Mouse (Mus musculus) forebrain, embryonic 16.5 days (tissue): ENCODE data around the gene Ano8. TPM values are rescaled to one million over a fixed set of nuclear protein-coding genes. Genes with fewer than 3 reads are reported as not detected.
A peak's percentile ranks its signal among the peaks of the same experiment; 100 is the strongest.

Source experiments
- ATAC-seq: fragments of 200-750 bp; cut with Nextera tagmentation; 2 replicates; pipeline ENCODE4 v1.8.0; 2017; ENCODE audit warnings: mild to moderate bottlenecking, moderate library complexity
- H3K27ac ChIP-seq: fragments of 300-500 bp; sonication (generic); 2 replicates; pipeline ENCODE4 v1.5.1; 2014; ENCODE audit warnings: low read length, control low read depth
- H3K27me3 ChIP-seq: fragments of 300-500 bp; sonication (generic); replicated peaks from 2 replicates; pipeline ENCODE4 v1.6.1; 2014; ENCODE audit warnings: low read length; ENCODE audit not compliant: control insufficient read depth, insufficient read depth
- H3K36me3 ChIP-seq: fragments of 300-500 bp; sonication (generic); 2 replicates; pipeline ENCODE4 v1.6.1; 2014; ENCODE audit not compliant: control insufficient read depth, insufficient read depth
- H3K4me1 ChIP-seq: fragments of 300-500 bp; sonication (generic); replicated peaks from 2 replicates; pipeline ENCODE4 v1.6.1; 2014; ENCODE audit warnings: low read length; ENCODE audit not compliant: control insufficient read depth, insufficient read depth
- H3K4me2 ChIP-seq: fragments of 300-500 bp; sonication (generic); 2 replicates; pipeline ENCODE4 v1.6.1; 2014; ENCODE audit warnings: mild to moderate bottlenecking, low read length, control low read depth
- H3K4me3 ChIP-seq: fragments of 300-500 bp; sonication (generic); replicated peaks from 2 replicates; pipeline ENCODE4 v1.5.1; 2014; ENCODE audit warnings: mild to moderate bottlenecking, low read length, control low read depth
- H3K9ac ChIP-seq: fragments of 300-500 bp; sonication (generic); replicated peaks from 2 replicates; pipeline ENCODE4 v1.6.1; 2014; ENCODE audit warnings: low read depth, low read length, control low read depth
- H3K9me3 ChIP-seq: fragments of 300-500 bp; sonication (generic); 2 replicates; pipeline ENCODE4 v1.6.1; 2016; ENCODE audit warnings: low read length; ENCODE audit not compliant: control insufficient read depth
- WGBS: fragments of 180-500 bp; shearing (Covaris S2); extraction: QIAGEN DNeasy Blood & Tissue Kit; methylation state at CpG from one replicate; pipeline ENCODE4 v1.1.7; 2014; 5-methylcytosine and 5-hydroxymethylcytosine counted together
- polyA plus RNA-seq: library from polyadenylated mRNA; unstranded; fragments of >200 nt; fragmentation: Nextera tagmentation; extraction: Ambion mirVana; gene quantifications from 2 replicates; pipeline ENCODE4 v1.2.1, GENCODE M21; 2015

Ano8 gene
- polyA plus RNA-seq, 1 experiment from 2014 or later: 4.4 TPM

- peak; percentile 36 for ATAC-seq
- Histone ChIP-seq H3K4me1 (peaks cover 45% of the 10 kb centered on the region), H3K36me3 (peaks cover 3% of the 10 kb centered on the region; the same call in 1 of the 2 replicates)
Observed at GRCm38 (mm10) chr8:71487691-71488445, 2.1 kb upstream of the Ano8 start, which contains the start of gene Gtpbp3. Gene Gtpbp3, plus strand, starts transcription at chr8:71488103.

GRCm38 (mm10) chr8:71486136-71486529, 370 bp upstream of the Ano8 start:
- Histone ChIP-seq H3K9me3 (no peaks in the 10 kb centered on the region), H3K27me3 (no peaks in the 10 kb centered on the region), H3K27ac (peak overlapping the region; percentile 66), H3K4me2 (peak overlapping the region; percentile 84), H3K36me3 (peaks cover 5% of the 10 kb centered on the region; the same call in 1 of the 2 replicates), H3K4me1 (peaks cover 45% of the 10 kb centered on the region), H3K9ac (peak overlapping the region; percentile 50), H3K4me3 (peak overlapping the region; percentile 83)
- WGBS: 12% methylated on average over 7 of the region's 7 CpGs
- no peak for ATAC-seq

More at GRCm38 (mm10) chr8:71487691-71488445, 2.1 kb upstream of the Ano8 start, which contains the start of gene Gtpbp3:
- Histone ChIP-seq H3K27me3 (no peaks in the 10 kb centered on the region), H3K4me3 (peak within 1 kb of the TSS; percentile 76), H3K9me3 (no peaks in the 10 kb centered on the region), H3K9ac (peak within 1 kb of the TSS; percentile 66), H3K4me2 (peak within 1 kb of the TSS; percentile 98), H3K27ac (peak within 1 kb of the TSS; percentile 64)
- WGBS: under 1% methylated on average over 33 of the region's 33 CpGs

- no peaks in the 10 kb centered on the region for H3K27me3 ChIP-seq
- peaks cover 5% of the 10 kb centered on the region; the same call in 1 of the 2 replicates for H3K36me3 ChIP-seq
- 92% methylated on average over 19 of the region's 19 CpGs for WGBS
- H3K9me3 ChIP-seq: no peaks in the 10 kb centered on the region
- H3K9ac ChIP-seq: peak overlapping the region; percentile 100
- peaks cover 45% of the 10 kb centered on the region for H3K4me1 ChIP-seq
- no peak overlapping the region for H3K27ac ChIP-seq
- peak overlapping the region; percentile 83 for H3K4me3 ChIP-seq
- no peak for ATAC-seq
- peak overlapping the region; percentile 84 for H3K4me2 ChIP-seq
Observed at GRCm38 (mm10) chr8:71484736-71485135, 1.0 kb downstream of the Ano8 start.

- H3K36me3 ChIP-seq: peaks cover 12% of the 10 kb centered on the region
- WGBS: 49% methylated on average over 8 of the region's 8 CpGs
- no peak overlapping the region for H3K27ac ChIP-seq
- H3K27me3 ChIP-seq: no peaks in the 10 kb centered on the region
- ATAC-seq: no peak
- H3K4me2 ChIP-seq: no peak overlapping the region
- H3K4me1 ChIP-seq: peaks cover 37% of the 10 kb centered on the region
- H3K4me3 ChIP-seq: no peak overlapping the region
- no peaks in the 10 kb centered on the region for H3K9me3 ChIP-seq
- no peak overlapping the region for H3K9ac ChIP-seq
Observed at GRCm38 (mm10) chr8:71483932-71484331, 1.8 kb downstream of the Ano8 start.

- no peak for ATAC-seq
- Histone ChIP-seq H3K4me2 (no peak overlapping the region), H3K27ac (no peak overlapping the region), H3K4me3 (no peak overlapping the region), H3K36me3 (peaks cover 20% of the 10 kb centered on the region), H3K9me3 (no peaks in the 10 kb centered on the region), H3K4me1 (peaks cover 27% of the 10 kb centered on the region), H3K27me3 (no peaks in the 10 kb centered on the region), H3K9ac (no peak overlapping the region)
- 96% methylated on average over 11 of the region's 11 CpGs for WGBS
Observed at GRCm38 (mm10) chr8:71478943-71479342, 6.8 kb downstream of the Ano8 start.

- peak overlapping the region; percentile 93 for H3K27ac ChIP-seq
- peak overlapping the region; percentile 66 for H3K9ac ChIP-seq
- H3K27me3 ChIP-seq: no peaks in the 10 kb centered on the region
- peaks cover 23% of the 10 kb centered on the region for H3K36me3 ChIP-seq
- H3K9me3 ChIP-seq: no peaks in the 10 kb centered on the region
- 31% methylated on average over 14 of the region's 14 CpGs for WGBS
- peak overlapping the region; percentile 56 for H3K4me3 ChIP-seq
- peak; percentile 4; the same call in 1 of the 2 replicates for ATAC-seq
- H3K4me1 ChIP-seq: peaks cover 17% of the 10 kb centered on the region
- H3K4me2 ChIP-seq: peak overlapping the region; percentile 64
Observed at GRCm38 (mm10) chr8:71477196-71477845, 8.4 kb downstream of the Ano8 start.

GRCm38 (mm10) chr8:71476099-71476940, 9.4 kb downstream of the Ano8 start:
- Histone ChIP-seq H3K9ac (peak overlapping the region; percentile 66), H3K27ac (peak overlapping the region; percentile 93), H3K27me3 (no peaks in the 10 kb centered on the region), H3K9me3 (no peaks in the 10 kb centered on the region), H3K4me2 (peak overlapping the region; percentile 64), H3K4me3 (peak overlapping the region; percentile 56), H3K4me1 (peaks cover 17% of the 10 kb centered on the region), H3K36me3 (peaks cover 18% of the 10 kb centered on the region)
- peak; percentile 75 for ATAC-seq
- WGBS: under 1% methylated on average over 90 of the region's 121 CpGs

GRCm38 (mm10) chr8:71475702-71476075, 10.1 kb downstream of the Ano8 start:
- H3K36me3 ChIP-seq: peaks cover 18% of the 10 kb centered on the region
- H3K4me3 ChIP-seq: peak overlapping the region; percentile 56
- 30% methylated on average over 4 of the region's 4 CpGs for WGBS
- peaks cover 19% of the 10 kb centered on the region for H3K4me1 ChIP-seq
- H3K9me3 ChIP-seq: no peaks in the 10 kb centered on the region
- H3K27ac ChIP-seq: peak overlapping the region; percentile 93
- H3K9ac ChIP-seq: peak overlapping the region; percentile 66
- peak overlapping the region; percentile 64 for H3K4me2 ChIP-seq
- no peaks in the 10 kb centered on the region for H3K27me3 ChIP-seq
- ATAC-seq: no peak
